Comparison of ENCODE assay signal across 8 mouse cellular contexts in genomic region chr13:34154217-34154930, GRCm38 (mm10). TPM values are rescaled to one million over a fixed set of nuclear protein-coding genes. Genes with fewer than 3 reads are reported as not detected.
DNase-seq lines count a peak whose midpoint lies in the region; ATAC-seq lines count a peak whose summit lies in the region.

No protein-coding gene starts in this region.

- WGBS in intestine, embryonic 15.5 days, result 43% methylated on average over 13 of the region's 13 CpGs
- 59% methylated on average over 13 of the region's 13 CpGs for WGBS in limb, embryonic 10.5 days
- WGBS in midbrain, embryonic 11.5 days, result 53% methylated on average over 13 of the region's 13 CpGs
- 40% methylated on average over 13 of the region's 13 CpGs for WGBS in stomach, embryonic 14.5 days

- no peaks in the 10 kb centered on the region for H3K9me3 ChIP-seq in intestine, embryonic 15.5 days
- H3K9me3 ChIP-seq in limb, embryonic 10.5 days (replicated peaks), result no peaks in the 10 kb centered on the region
- no peaks in the 10 kb centered on the region for H3K9me3 ChIP-seq in midbrain, embryonic 11.5 days (ENCODE audit: control insufficient read depth, low read length)
- H3K9me3 ChIP-seq in stomach, embryonic 14.5 days (ENCODE audit: control insufficient read depth, low read depth, low read length), result no peaks in the 10 kb centered on the region

- no peak overlapping the region for H3K9ac ChIP-seq in intestine, embryonic 15.5 days
- peak overlapping the region; percentile 28; the same call in 1 of the 2 replicates for H3K9ac ChIP-seq in midbrain, embryonic 11.5 days (ENCODE audit: low read length)
- no peak overlapping the region for H3K9ac ChIP-seq in stomach, embryonic 14.5 days (replicated peaks; ENCODE audit: low read depth, low read length)

- peak; percentile 77 for ATAC-seq in common myeloid progenitor, adult 5-6 weeks (replicated peaks; ENCODE audit: low read depth, poor library complexity, severe bottlenecking)
- peak; percentile 56 for ATAC-seq in intestine, embryonic 15.5 days
- ATAC-seq in midbrain, embryonic 11.5 days (ENCODE audit: low FRiP score), result peak; percentile 28; the same call in 1 of the 2 replicates
- ATAC-seq in stomach, embryonic 14.5 days (ENCODE audit: insufficient number of reproducible peaks, insufficient read depth, low FRiP score, low read depth), result peak; percentile 40

- H3K27ac ChIP-seq in intestine, embryonic 15.5 days, result no peak overlapping the region
- H3K27ac ChIP-seq in limb, embryonic 10.5 days, result peak overlapping the region; percentile 68; the same call in 1 of the 2 replicates
- H3K27ac ChIP-seq in midbrain, embryonic 11.5 days (ENCODE audit: low read depth, low read length), result no peak overlapping the region
- peak overlapping the region; percentile 29; the same call in 1 of the 2 replicates for H3K27ac ChIP-seq in stomach, embryonic 14.5 days (ENCODE audit: low read length)

- no peaks in the 10 kb centered on the region for H3K36me3 ChIP-seq in intestine, embryonic 15.5 days
- no peaks in the 10 kb centered on the region for H3K36me3 ChIP-seq in limb, embryonic 10.5 days
- no peaks in the 10 kb centered on the region for H3K36me3 ChIP-seq in midbrain, embryonic 11.5 days (ENCODE audit: control insufficient read depth, insufficient read depth, low read length)
- no peaks in the 10 kb centered on the region for H3K36me3 ChIP-seq in stomach, embryonic 14.5 days (ENCODE audit: control insufficient read depth, insufficient read depth, low read length)

- DNase-seq in urinary bladder, postnatal 14 days (ENCODE audit: low spot score), result peak; percentile 81
- no peak for DNase-seq in urinary bladder, adult 2 months (ENCODE audit: low spot score)
- DNase-seq in gastrocnemius, postnatal 10 days, result peak; percentile 67
- peak; percentile 65 for DNase-seq in limb, embryonic 10.5 days (ENCODE audit: low spot score)
- peak; percentile 96 for DNase-seq in midbrain, embryonic 11.5 days (ENCODE audit: low spot score, missing footprints)

- peaks cover 6% of the 10 kb centered on the region; the same call in 1 of the 2 replicates for H3K4me1 ChIP-seq in intestine, embryonic 15.5 days (replicated peaks)
- H3K4me1 ChIP-seq in limb, embryonic 10.5 days, result peaks cover 25% of the 10 kb centered on the region
- peaks cover 21% of the 10 kb centered on the region for H3K4me1 ChIP-seq in midbrain, embryonic 11.5 days (ENCODE audit: control insufficient read depth, insufficient read depth, low read length)
- peaks cover 15% of the 10 kb centered on the region; the same call in 1 of the 2 replicates for H3K4me1 ChIP-seq in stomach, embryonic 14.5 days (ENCODE audit: control insufficient read depth, insufficient read depth, low read length)

- H3K4me2 ChIP-seq in intestine, embryonic 15.5 days (replicated peaks), result peak overlapping the region; percentile 33
- H3K4me2 ChIP-seq in midbrain, embryonic 11.5 days, result peak overlapping the region; percentile 17; the same call in 1 of the 2 replicates
- H3K4me2 ChIP-seq in stomach, embryonic 14.5 days (replicated peaks; ENCODE audit: low read depth, low read length), result peak overlapping the region; percentile 20; the same call in 1 of the 2 replicates

- H3K27me3 ChIP-seq in intestine, embryonic 15.5 days (replicated peaks), result no peaks in the 10 kb centered on the region
- peaks cover 14% of the 10 kb centered on the region for H3K27me3 ChIP-seq in limb, embryonic 10.5 days (ENCODE audit: low read depth, poor library complexity, severe bottlenecking)
- no peaks in the 10 kb centered on the region for H3K27me3 ChIP-seq in midbrain, embryonic 11.5 days (ENCODE audit: control insufficient read depth, insufficient read depth, low read length)
- H3K27me3 ChIP-seq in stomach, embryonic 14.5 days (ENCODE audit: control insufficient read depth, insufficient read depth, low read length), result no peaks in the 10 kb centered on the region

- peak overlapping the region; percentile 15; the same call in 1 of the 2 replicates for H3K4me3 ChIP-seq in intestine, embryonic 15.5 days (replicated peaks)
- no peak overlapping the region for H3K4me3 ChIP-seq in limb, embryonic 10.5 days
- no peak overlapping the region for H3K4me3 ChIP-seq in midbrain, embryonic 11.5 days (ENCODE audit: low read depth, low read length)
- H3K4me3 ChIP-seq in stomach, embryonic 14.5 days (ENCODE audit: low read depth, low read length), result 0 out of 2 replicates have a peak overlapping the region, but pooled peaks have one; percentile 3

RNA-seq across cellular contexts. Expression of gene Psmg4, which starts 8.4 kb away (rescaled TPM):
- 61.5 and 69.2 TPM in 2 replicates for polyA plus RNA-seq in urinary bladder, adult 2 months (2012; rRNA removed)
- 189 and 240 TPM in 2 replicates for total RNA-seq in common myeloid progenitor, adult 5-6 weeks (2017)
- 10 to 100 TPM; 32.2 to 33.2 TPM for total RNA-seq in gastrocnemius, postnatal 10 days (2021)
- 71.3 and 88.2 TPM in 2 replicates for polyA plus RNA-seq in intestine, embryonic 15.5 days (2015; fragmentation: Nextera tagmentation; extraction: Ambion mirVana)
- polyA plus RNA-seq in limb, embryonic 10.5 days (2016; fragmentation: Nextera tagmentation; extraction: Ambion mirVana), result 80.5 and 83.3 TPM in 2 replicates
- 115 and 120 TPM in 2 replicates for polyA plus RNA-seq in midbrain, embryonic 11.5 days (2014; fragmentation: Nextera tagmentation; extraction: Ambion mirVana)
- polyA plus RNA-seq in stomach, embryonic 14.5 days (2014; fragmentation: Nextera tagmentation; extraction: Ambion mirVana), result 84.8 and 86.6 TPM in 2 replicates

RNA-seq across cellular contexts. Expression of gene Tubb2b, which starts 24.1 kb away (rescaled TPM):
- polyA plus RNA-seq in urinary bladder, adult 2 months (2012; rRNA removed), result 8.7 and 13.3 TPM in 2 replicates
- not detected in 2 replicates for total RNA-seq in common myeloid progenitor, adult 5-6 weeks (2017)
- 10 to 100 TPM; 17.1 to 20.5 TPM for total RNA-seq in gastrocnemius, postnatal 10 days (2021)
- polyA plus RNA-seq in intestine, embryonic 15.5 days (2015; fragmentation: Nextera tagmentation; extraction: Ambion mirVana), result 33.5 and 34.2 TPM in 2 replicates
- 11.7 and 15.6 TPM in 2 replicates for polyA plus RNA-seq in limb, embryonic 10.5 days (2016; fragmentation: Nextera tagmentation; extraction: Ambion mirVana)
- polyA plus RNA-seq in midbrain, embryonic 11.5 days (2014; fragmentation: Nextera tagmentation; extraction: Ambion mirVana), result 307 and 321 TPM in 2 replicates
- polyA plus RNA-seq in stomach, embryonic 14.5 days (2014; fragmentation: Nextera tagmentation; extraction: Ambion mirVana), result 32.1 and 34.2 TPM in 2 replicates

Comparison
In these comparisons a context has a peak if more than half of its experiments do, and no peak if none do; other contexts are left out.
1. H3K27ac ChIP-seq: peak in limb, embryonic 10.5 days (single experiment) and stomach, embryonic 14.5 days (single experiment); none in intestine, embryonic 15.5 days (single experiment) and midbrain, embryonic 11.5 days (single experiment).
2. H3K4me3 ChIP-seq: peak in intestine, embryonic 15.5 days (single experiment) and stomach, embryonic 14.5 days (single experiment); none in limb, embryonic 10.5 days (single experiment) and midbrain, embryonic 11.5 days (single experiment).
3. Peak in every context shown above with its lines, with median percentiles within 50 percentile points of each other: ATAC-seq and H3K4me2 ChIP-seq.